Mouse (Mus musculus): ENCODE measurements at regions not wholly inside any gene's neighbourhood (a gene's known extent, or its start where the extent isn't known, plus 50 kb on each side); places are given as distances from the start of the nearest gene placed in this dataset.
"Not testable (repeated sequence)": the region's sequence is repeated elsewhere in the genome, so short reads cannot be mapped to it uniquely, and the experiment has no call there.

DNA sequence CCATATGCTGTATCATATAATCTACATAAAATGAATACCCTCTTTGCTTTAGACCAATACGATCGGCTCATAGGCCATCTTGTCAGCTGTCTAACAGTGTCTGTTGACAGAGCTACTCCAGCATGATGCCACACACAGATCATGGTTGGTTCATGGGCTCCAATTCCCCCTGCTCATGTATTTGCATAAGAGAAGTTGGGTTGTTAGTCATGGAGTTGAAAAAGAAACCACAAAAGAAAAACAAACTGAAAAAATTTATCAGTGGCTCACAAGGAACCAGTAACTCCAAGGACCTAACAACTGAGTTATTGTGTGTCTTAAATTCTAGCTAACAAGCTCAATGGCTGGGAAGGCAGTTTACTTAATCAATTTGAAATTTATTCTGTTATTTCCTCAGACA lies 176.1 kb upstream of the Arhgap18 start:
- no peak for DNase-seq (ENCODE audit: low spot score in 2 of 2)

DNA sequence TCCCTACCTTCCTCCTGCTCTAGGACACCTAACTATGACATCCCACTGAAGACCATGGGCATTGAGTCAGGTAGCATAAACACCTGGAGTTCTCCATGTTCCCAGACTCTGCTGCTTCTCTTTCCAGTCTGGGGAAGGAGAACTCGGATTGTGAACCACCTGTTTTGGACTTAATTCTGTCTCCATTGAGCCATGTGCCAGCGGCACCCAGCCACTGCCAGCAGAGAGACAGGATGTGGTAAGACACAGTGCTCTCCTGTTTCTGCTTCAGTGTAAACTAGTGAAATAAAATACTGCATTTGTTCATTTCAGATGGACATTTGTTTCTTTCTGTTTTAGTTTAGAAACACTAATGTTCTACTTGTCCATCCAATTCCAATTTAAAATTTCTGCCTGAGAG lies 168.1 kb upstream of the Arhgap18 start:
- DNase-seq (ENCODE audit: low spot score in 2 of 2), result no peak

DNA sequence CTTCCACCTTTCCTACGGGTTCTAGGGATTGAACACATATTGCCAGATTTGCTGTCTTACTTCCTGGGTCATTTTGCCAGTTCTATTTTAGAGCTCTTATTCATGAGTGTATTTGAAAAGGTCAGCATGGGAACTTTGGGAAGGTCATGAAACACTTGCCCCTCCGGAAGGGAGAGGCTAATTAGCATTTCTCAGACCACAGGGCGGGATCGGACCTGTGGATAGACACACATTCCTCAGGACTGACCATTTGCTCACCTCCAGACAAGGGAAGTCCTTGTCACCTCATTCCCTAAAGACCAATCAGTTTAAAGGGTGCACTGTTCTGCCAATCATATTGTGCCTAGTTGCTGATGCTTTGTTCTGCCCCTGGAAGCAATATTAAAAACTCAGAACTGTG lies 146.1 kb upstream of the Arhgap18 start:
- not testable (repeated sequence) for DNase-seq (ENCODE audit: low spot score in 2 of 2)

DNA sequence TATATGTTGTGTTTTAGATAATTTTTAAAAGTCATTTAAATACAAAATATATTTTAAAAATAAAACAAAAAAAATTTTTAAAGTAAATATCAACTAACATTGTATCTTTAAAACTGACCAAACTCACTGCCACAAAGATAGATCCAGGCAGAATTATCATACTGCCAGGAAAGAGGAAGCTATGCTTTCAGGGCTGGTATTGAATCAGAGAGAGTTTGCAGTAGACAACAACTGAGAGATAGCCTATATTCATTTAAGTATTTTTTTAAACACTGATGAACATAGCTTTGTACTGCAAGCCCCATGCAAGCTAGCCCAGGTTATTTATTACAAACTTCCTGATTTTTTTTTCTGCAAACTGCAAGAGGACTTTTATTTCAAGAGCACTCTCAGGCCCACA lies 142.0 kb upstream of the Arhgap18 start:
- DNase-seq (ENCODE audit: low spot score in 2 of 2), result no peak

DNA sequence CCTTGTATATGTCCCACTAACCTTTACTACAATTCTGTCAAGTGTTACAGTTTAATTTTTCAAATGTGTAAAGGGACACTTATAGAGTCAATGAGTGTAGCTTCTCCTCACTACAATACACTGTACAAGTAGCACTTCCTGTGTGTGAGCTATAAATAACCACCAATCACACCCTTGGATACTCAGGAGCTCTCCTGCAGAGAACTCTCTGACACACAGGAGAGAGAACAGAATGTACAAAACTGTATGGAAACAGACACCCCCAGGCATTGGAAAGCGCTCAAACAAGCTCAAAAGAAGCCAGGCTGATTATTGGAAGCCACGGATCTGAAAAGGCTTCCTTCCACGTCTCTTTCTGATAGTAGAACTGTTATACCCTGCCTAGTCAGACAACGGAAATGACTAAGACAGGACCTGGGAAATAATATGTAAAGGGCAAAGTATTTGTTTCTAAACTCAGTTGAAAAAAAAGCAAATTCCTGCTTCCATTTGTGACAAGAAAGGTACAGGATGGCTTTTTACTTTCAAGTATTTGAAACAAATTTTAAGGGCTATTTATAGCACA lies 122.9 kb upstream of the Arhgap18 start:
- DNase-seq (ENCODE audit: low spot score in 2 of 2), result no peak

DNA sequence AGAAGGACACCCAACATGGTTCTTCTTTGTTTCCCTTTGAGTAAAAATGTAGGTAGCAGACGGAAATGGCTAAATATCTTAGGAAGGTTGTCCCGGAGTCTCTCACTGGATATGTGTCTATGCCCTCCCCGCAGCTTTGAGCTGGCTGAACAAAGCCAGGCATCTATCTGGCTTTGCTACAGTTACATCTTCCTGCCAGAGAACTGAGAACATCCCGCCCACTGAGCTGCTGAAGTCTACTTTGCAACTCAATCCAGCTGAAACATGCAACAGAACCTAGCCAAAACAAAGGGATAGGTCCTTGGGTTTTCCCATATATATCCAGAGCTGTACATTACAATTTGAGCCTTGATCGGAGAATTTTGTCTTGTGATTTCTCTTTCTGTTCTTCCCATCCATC lies 121.0 kb upstream of the Arhgap18 start:
- DNase-seq (ENCODE audit: low spot score in 2 of 2), result no peak

DNA sequence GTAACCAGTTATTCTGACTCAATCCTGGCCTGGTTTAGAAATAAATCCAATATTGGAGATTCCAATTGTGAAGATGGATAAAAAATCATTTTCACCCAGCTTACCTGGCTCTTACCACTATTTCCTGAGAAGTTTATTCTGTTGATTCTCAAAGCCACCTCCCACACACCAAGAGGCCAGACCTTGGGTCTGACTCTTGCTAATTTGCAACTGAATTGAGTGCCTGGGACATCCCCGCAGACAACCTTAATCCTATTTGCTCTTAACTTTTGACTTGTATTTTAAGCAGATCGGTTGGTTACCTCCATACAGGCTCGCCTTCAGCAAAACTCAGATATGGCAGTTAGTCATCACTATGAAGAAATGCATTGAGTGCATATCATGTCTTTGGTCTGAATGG lies 115.8 kb upstream of the Arhgap18 start:
- no peak for DNase-seq (ENCODE audit: low spot score in 2 of 2)

DNA sequence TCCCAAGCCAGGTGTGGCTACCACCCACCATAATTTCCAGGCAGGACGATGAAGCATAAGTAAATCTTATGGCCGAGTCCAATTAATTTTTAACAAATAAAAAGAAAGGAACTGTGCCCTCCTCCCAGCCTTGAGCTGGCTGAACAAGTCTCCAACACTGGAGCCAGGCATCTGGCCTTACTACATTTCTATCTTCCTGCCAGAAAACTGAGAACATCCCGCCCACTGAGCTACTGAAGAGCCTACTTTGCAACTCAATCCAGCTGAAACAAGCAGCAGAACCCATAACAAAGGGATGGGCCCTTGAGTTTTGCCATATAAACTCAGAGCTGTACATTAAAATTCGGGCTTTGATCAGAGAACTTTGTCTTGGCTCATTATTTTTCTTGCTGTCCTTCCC lies 115.2 kb upstream of the Arhgap18 start:
- peak; percentile 1 to 14 for DNase-seq (ENCODE audit: low spot score in 2 of 2)

DNA sequence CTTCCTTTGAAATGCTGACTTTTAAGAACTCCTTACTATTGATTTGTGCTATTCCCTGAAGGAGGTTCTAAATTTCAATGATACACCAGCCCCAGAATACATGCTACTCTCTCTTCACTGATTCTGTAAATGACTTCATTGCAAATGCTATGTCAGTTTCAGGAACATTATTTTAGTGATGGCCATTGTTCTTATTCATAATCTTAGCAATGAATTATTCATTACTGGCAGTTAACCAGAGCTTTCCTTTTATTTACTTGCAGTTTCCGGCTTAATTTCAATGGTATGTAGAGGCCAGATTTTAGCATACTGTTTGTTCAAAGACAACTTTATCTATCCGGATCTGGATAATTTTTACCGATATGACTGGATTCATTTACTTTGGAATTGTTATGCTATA lies 114.1 kb upstream of the Arhgap18 start:
- DNase-seq (ENCODE audit: low spot score in 2 of 2), result no peak

DNA sequence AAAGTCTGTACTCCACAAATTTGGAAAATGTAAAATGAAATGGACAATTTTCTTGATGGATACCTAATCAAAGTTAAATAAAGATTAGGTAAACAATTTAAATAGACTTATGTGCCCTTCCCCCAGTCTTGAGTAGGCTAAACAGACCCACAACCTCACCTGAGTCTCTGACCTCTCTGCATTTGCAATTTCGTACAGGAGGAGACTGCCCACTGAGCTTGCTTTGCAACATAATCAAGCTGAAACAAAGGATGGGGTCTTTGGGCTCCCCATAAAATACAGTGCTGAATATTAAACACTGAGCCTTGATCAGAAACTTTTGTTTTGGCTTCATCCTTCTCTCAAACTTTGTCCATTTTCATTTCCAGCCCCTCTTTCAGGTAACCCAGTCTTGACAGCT lies 100.1 kb upstream of the Arhgap18 start:
- no peak for DNase-seq (ENCODE audit: low spot score in 2 of 2)

DNA sequence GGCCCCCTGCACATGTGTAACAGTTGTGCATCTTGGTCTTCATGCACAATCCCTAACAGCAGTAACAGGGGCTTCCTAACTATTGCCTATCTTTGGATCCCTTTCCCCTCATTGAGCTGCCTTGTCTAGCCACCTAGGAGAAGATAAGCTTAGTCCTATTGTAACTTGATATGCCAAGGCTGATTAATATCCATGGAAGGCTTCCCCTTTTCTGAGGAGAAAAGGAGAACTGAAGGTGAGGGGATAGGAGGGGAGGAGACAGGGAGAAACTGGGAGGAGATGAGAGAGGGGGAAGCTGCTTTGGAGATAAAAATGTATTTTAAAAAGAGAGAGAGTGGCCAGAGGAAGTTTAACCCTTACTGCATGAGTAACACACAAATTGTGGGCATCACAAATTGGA lies 89.0 kb upstream of the Arhgap18 start:
- no peak for DNase-seq (ENCODE audit: low spot score in 2 of 2)

DNA sequence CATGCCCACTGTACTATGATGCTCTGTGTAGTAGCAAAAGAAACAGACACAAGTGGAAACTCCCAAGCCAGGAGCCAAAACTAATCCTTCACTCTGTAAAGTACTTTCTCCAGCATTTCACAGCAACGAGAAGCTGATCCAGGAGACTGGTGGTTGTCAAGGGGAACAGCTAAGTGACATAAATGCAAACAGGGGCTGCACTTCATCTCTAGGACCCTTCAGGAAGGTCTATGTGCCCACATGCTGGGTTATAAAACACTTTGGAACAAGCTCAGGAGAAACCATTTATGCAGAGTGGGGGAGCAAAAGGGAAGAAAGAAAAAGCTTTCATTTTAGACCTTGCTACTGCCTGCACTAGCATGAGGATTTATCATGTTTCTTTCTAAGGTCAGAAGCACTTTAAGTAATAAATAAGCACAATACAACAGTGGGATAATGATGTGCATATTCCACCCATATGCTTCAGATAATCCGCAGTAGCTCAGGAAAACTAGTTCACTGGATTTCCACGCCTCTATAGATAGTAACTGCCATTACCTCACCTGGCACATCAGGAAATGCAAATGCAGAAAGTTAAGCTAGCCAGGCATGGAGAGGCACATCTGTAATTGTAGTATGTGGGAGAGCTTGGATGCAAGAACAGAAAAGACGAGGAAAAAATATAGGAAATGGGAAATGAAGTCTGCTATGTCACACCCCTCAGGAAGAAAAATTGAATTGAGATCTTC lies 73.6 kb upstream of the Arhgap18 start:
- no peak for DNase-seq (ENCODE audit: low spot score in 2 of 2)

DNA sequence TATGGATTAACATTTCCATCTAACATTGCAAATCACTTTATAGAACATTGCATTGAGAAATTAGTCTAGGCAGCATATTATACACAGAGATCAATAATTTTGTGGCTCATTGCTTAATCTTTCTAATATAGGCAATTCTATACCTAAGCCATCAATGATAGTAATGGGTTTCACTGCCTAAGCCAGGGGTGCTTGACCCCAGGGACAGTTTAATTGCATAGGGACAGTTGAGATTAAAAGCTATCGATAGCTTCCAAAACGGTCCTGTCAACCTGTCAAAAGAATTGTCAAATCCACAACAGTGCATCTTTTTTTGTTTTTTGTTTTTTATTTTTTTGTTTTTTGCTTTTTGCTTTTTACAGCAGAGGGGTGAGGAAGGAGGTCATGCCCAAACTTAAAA lies 58.5 kb upstream of the Arhgap18 start:
- DNase-seq (ENCODE audit: low spot score in 2 of 2), result no peak

DNA sequence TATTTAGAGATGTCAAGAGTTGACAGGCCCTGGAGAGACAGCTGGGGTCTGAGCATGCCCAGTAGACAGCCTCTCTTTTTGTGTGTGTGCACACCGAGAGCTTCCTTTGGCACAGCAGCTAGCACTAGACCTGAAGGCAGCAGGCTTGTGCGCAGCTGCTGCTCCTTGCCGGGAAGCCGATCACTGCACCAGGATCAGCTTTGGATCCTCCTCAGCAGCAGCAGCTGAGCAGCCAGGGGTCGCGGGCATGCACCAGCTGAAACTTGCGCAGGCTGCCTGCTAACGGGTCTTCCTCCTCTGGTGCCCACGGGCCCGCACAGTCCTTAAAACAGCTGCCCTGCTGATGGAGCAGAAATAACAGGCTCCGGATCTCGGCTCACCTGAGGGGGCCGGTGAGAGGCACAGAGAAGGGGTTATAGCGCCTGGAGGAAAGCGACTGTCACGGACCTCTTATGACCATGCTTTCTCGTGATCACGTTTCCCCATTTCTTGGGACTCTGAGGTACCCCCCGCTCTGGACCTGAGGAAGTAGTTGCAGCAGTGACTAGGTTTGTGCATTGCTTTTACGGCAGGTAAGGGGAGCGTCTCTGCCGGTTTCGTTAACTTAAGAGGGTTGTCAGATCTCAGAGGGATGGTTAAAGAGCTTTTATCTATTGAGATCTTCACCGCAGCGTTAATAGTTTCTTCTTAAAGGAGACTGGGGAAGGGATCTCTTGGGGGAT lies 57.8 kb upstream of the Arhgap18 start:
- DNase-seq (ENCODE audit: low spot score in 2 of 2), result peak; percentile 64

Data from frontal cortex, postnatal 36 days (tissue).